8 mouse cellular contexts compared by ENCODE assay signal in genomic region chr3:105674595-105675218, GRCm38 (mm10). TPM values are rescaled to one million over a fixed set of nuclear protein-coding genes. Genes with fewer than 3 reads are reported as not detected.
DNase-seq lines count a peak whose midpoint lies in the region; ATAC-seq and TF ChIP-seq lines count a peak whose summit lies in the region.

No protein-coding gene starts in this region.

- no peaks in the 10 kb centered on the region; the same call in none of the 2 replicates for H3K36me3 ChIP-seq in heart, adult 2 months (ENCODE audit: control insufficient read depth, insufficient read depth, low read length)
- H3K36me3 ChIP-seq in kidney, embryonic 15.5 days = peaks cover 33% of the 10 kb centered on the region
- H3K36me3 ChIP-seq in stomach, embryonic 16.5 days (ENCODE audit: control insufficient read depth, insufficient read depth, low read length) = peaks cover 13% of the 10 kb centered on the region

- ATAC-seq in kidney, embryonic 15.5 days (replicated peaks; ENCODE audit: low FRiP score) = peak; percentile 60
- peak; percentile 58; the same call in 1 of the 2 replicates for ATAC-seq in stomach, embryonic 16.5 days (ENCODE audit: insufficient read depth, low FRiP score)

- TF ChIP-seq EP300 in heart, adult 2 months (IDR thresholded peaks at IDR 0.05; ENCODE audit: insufficient read depth, low read depth, low read length) = no peak

- WGBS in heart, adult 2 months = 20% methylated on average over 7 of the region's 7 CpGs
- 24% methylated on average over 7 of the region's 7 CpGs for WGBS in kidney, embryonic 15.5 days
- 18% methylated on average over 7 of the region's 7 CpGs for WGBS in stomach, embryonic 16.5 days

- H3K4me1 ChIP-seq in heart, adult 2 months (ENCODE audit: control insufficient read depth, insufficient read depth, low read length) = no peaks in the 10 kb centered on the region
- H3K4me1 ChIP-seq in kidney, embryonic 15.5 days = no peaks in the 10 kb centered on the region
- no peaks in the 10 kb centered on the region for H3K4me1 ChIP-seq in stomach, embryonic 16.5 days (ENCODE audit: control insufficient read depth, insufficient read depth, low read length)

- no peak; the same call in 1 of the 2 replicates for TF ChIP-seq CTCF in heart, adult 2 months (IDR thresholded peaks at IDR 0.05)

- TF ChIP-seq POLR2A in heart, adult 2 months (IDR thresholded peaks at IDR 0.05; ENCODE audit: insufficient read depth, low read depth, low read length) = no peak

- intact Hi-C loops in heart, adult 2 months (cut with DNase I) = loop anchor here (1.0 to 10.0 kb wide), 3 partner anchors 52 to 780 kb away; no protein-coding TSS in a partner anchor

- no peaks in the 10 kb centered on the region for H3K27me3 ChIP-seq in heart, adult 2 months (ENCODE audit: control insufficient read depth, insufficient read depth, low read length)
- no peaks in the 10 kb centered on the region for H3K27me3 ChIP-seq in kidney, embryonic 15.5 days
- H3K27me3 ChIP-seq in stomach, embryonic 16.5 days (ENCODE audit: control insufficient read depth, insufficient read depth, low read length) = no peaks in the 10 kb centered on the region

- no peaks in the 10 kb centered on the region for H3K79me2 ChIP-seq in heart, adult 2 months (replicated peaks; ENCODE audit: control insufficient read depth, insufficient read depth, low read length)

- no peaks in the 10 kb centered on the region for H3K9me3 ChIP-seq in kidney, embryonic 15.5 days (replicated peaks)
- H3K9me3 ChIP-seq in stomach, embryonic 16.5 days (replicated peaks; ENCODE audit: control insufficient read depth, low read length) = no peaks in the 10 kb centered on the region

- DNase-seq in B cell, adult 2 months = peak; percentile 82 to 86
- DNase-seq in adipocyte (ENCODE audit: low spot score) (peak; percentile 90), liver (peak; percentile 44)
- peak; percentile 86 for DNase-seq in embryo, embryonic 11 days
- DNase-seq in heart, adult 2 months = peak; percentile 30 to 46
- peak; percentile 91 for DNase-seq in naive thymus-derived CD4-positive, alpha-beta T cell, adult 2 months (ENCODE audit: low read depth)

- H3K9ac ChIP-seq in heart, adult 2 months (ENCODE audit: low read depth, low read length) = no peak overlapping the region
- no peak overlapping the region for H3K9ac ChIP-seq in kidney, embryonic 15.5 days
- H3K9ac ChIP-seq in stomach, embryonic 16.5 days (ENCODE audit: low read length) = no peak overlapping the region

- no peak overlapping the region for H3K4me3 ChIP-seq in heart, adult 2 months
- no peak overlapping the region for H3K4me3 ChIP-seq in kidney, embryonic 15.5 days (replicated peaks)
- no peak overlapping the region for H3K4me3 ChIP-seq in stomach, embryonic 16.5 days (replicated peaks; ENCODE audit: low read length)

- H3K4me2 ChIP-seq in kidney, embryonic 15.5 days = no peak overlapping the region
- no peak overlapping the region for H3K4me2 ChIP-seq in stomach, embryonic 16.5 days (ENCODE audit: low read depth, low read length)

- H3K27ac ChIP-seq in heart, adult 2 months = no peak overlapping the region
- H3K27ac ChIP-seq in kidney, embryonic 15.5 days = no peak overlapping the region
- no peak overlapping the region for H3K27ac ChIP-seq in stomach, embryonic 16.5 days (ENCODE audit: low read length)

RNA-seq across cellular contexts. Expression of gene Ddx20, which starts 12.7 kb away (rescaled TPM):
- 10 to 100 TPM in 1 of 2 experiments, 1 to 10 TPM in 1; 9.2 to 12.3 TPM for total RNA-seq in heart, adult 2 months (2021)
- polyA plus RNA-seq in heart, adult 2 months (2012; rRNA removed) = 4.1 and 6.5 TPM in 2 replicates
- polyA plus RNA-seq in kidney, embryonic 15.5 days (2015; fragmentation: Nextera tagmentation; extraction: Ambion mirVana) = 38.0 and 38.7 TPM in 2 replicates
- 29.1 and 33.0 TPM in 2 replicates for polyA plus RNA-seq in stomach, embryonic 16.5 days (2015; fragmentation: Nextera tagmentation; extraction: Ambion mirVana)

RNA-seq across cellular contexts. Expression of gene Inka2, which starts 29.7 kb away (rescaled TPM):
- total RNA-seq in heart, adult 2 months (2021) = 10 to 100 TPM; 16.1 to 16.2 TPM
- 11.5 and 22.4 TPM in 2 replicates for polyA plus RNA-seq in heart, adult 2 months (2012; rRNA removed)
- polyA plus RNA-seq in kidney, embryonic 15.5 days (2015; fragmentation: Nextera tagmentation; extraction: Ambion mirVana) = 1.4 and 1.7 TPM in 2 replicates
- polyA plus RNA-seq in stomach, embryonic 16.5 days (2015; fragmentation: Nextera tagmentation; extraction: Ambion mirVana) = 3.1 and 4.9 TPM in 2 replicates

Comparison
In these comparisons a context has a peak if more than half of its experiments do, and no peak if none do; other contexts are left out.
1. DNase-seq: peak in every context shown above with its lines; median percentile 91 in naive thymus-derived CD4-positive, alpha-beta T cell, adult 2 months; 90 in adipocyte; 86 in embryo, embryonic 11 days; 84 in B cell, adult 2 months; 44 in liver; 38 in heart, adult 2 months.